Mouse (Mus musculus): ENCODE measurements around the gene Pgpep1l. TPM values are rescaled to one million over a fixed set of nuclear protein-coding genes. Genes with fewer than 3 reads are reported as not detected.
"Not testable (repeated sequence)": the region's sequence is repeated elsewhere in the genome, so short reads cannot be mapped to it uniquely, and the experiment has no call there.

The Pgpep1l gene
- polyA plus RNA-seq, 1 experiment = not detected

- Histone ChIP-seq H3K4me1 (ENCODE audit: control insufficient read depth, insufficient read depth, insufficient read length, low read length) (peaks cover 6% of the 10 kb centered on the region; the same call in 1 of the 2 replicates), H3K27ac (replicated peaks; ENCODE audit: low read depth, low read length) (no peak overlapping the region), H3K4me3 (ENCODE audit: insufficient read depth, low read depth, low read length) (no peak overlapping the region)
These were observed 25.0 kb upstream of the Pgpep1l start for GRCm38 (mm10) chr7:68289081-68289480.

GRCm38 (mm10) chr7:68288000-68288399, 24.0 kb upstream of the Pgpep1l start:
- H3K4me1 ChIP-seq (ENCODE audit: control insufficient read depth, insufficient read depth, insufficient read length, low read length); H3K27ac ChIP-seq (replicated peaks; ENCODE audit: low read depth, low read length); H3K4me3 ChIP-seq (ENCODE audit: insufficient read depth, low read depth, low read length): not testable (repeated sequence)

GRCm38 (mm10) chr7:68287582-68287981, 23.5 kb upstream of the Pgpep1l start:
- H3K4me1 ChIP-seq (ENCODE audit: control insufficient read depth, insufficient read depth, insufficient read length, low read length) = peaks cover 6% of the 10 kb centered on the region; the same call in 1 of the 2 replicates

DNA sequence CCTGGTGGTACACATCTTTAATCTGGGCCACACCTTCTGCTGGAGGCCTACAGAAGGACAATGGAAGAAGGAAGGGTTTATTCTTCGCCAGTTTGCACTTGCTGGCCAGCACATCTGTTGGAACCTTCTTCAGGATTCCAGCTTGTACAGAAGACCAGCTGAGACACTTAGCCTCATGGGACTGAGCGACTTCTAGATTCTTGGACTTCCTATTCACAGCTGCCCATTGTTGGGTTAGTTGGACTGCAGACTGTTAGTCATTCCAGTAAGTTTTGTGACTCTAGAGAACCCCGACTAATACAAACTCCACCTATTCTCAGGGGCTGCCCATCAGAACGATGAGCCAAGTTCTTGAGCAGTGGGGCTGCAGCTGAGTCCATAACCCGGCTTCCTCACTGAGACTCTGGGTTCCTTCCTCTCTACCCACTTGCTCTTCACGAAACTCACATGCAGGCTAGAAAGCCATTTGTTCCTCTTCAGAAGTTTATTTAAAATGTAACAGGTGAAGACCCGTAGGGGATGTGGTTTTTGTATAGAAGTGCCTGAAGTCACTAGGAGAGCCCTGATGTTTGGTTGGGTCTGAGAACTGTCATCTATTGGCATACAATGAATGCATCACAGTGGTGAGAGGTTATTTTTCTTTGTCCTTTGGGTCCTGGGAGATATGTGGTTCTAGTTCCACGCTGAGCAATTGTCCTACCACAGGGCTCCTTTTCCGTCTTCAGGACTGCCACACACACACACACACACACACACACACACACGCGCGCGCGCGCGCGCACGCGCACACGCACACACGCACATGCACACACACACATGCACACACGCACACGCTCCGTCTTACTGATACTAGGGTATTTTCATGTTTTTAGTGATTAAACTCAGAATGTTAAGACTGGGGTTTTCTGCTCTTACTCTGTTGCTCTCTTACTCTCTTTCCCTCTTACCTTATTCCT, 22.8 kb upstream of the Pgpep1l start:
- Histone ChIP-seq H3K4me3 (ENCODE audit: insufficient read depth, low read depth, low read length) (no peak overlapping the region), H3K27ac (replicated peaks; ENCODE audit: low read depth, low read length) (0 out of 2 replicates have a peak overlapping the region, but pooled peaks have one; percentile 62), H3K4me1 (ENCODE audit: control insufficient read depth, insufficient read depth, insufficient read length, low read length) (peaks cover 7% of the 10 kb centered on the region; the same call in 1 of the 2 replicates)

More at GRCm38 (mm10) chr7:68287582-68287981, 23.5 kb upstream of the Pgpep1l start:
- no peak overlapping the region for H3K27ac ChIP-seq (replicated peaks; ENCODE audit: low read depth, low read length)
- H3K4me3 ChIP-seq (ENCODE audit: insufficient read depth, low read depth, low read length) = no peak overlapping the region

GRCm38 (mm10) chr7:68285851-68286298, 21.8 kb upstream of the Pgpep1l start:
- Histone ChIP-seq H3K4me1 (ENCODE audit: control insufficient read depth, insufficient read depth, insufficient read length, low read length) (peaks cover 7% of the 10 kb centered on the region; the same call in 1 of the 2 replicates), H3K4me3 (ENCODE audit: insufficient read depth, low read depth, low read length) (no peak overlapping the region), H3K27ac (replicated peaks; ENCODE audit: low read depth, low read length) (peak overlapping the region; percentile 62)

- H3K4me3 ChIP-seq (ENCODE audit: insufficient read depth, low read depth, low read length) = no peak overlapping the region
- H3K4me1 ChIP-seq (ENCODE audit: control insufficient read depth, insufficient read depth, insufficient read length, low read length) = peaks cover 7% of the 10 kb centered on the region; the same call in 1 of the 2 replicates
- H3K27ac ChIP-seq (replicated peaks; ENCODE audit: low read depth, low read length) = no peak overlapping the region
These were observed 19.7 kb upstream of the Pgpep1l start for GRCm38 (mm10) chr7:68283776-68284175.

GRCm38 (mm10) chr7:68283133-68283520, 19.1 kb upstream of the Pgpep1l start:
- not testable (repeated sequence) for H3K27ac ChIP-seq (replicated peaks; ENCODE audit: low read depth, low read length); H3K4me1 ChIP-seq (ENCODE audit: control insufficient read depth, insufficient read depth, insufficient read length, low read length); H3K4me3 ChIP-seq (ENCODE audit: insufficient read depth, low read depth, low read length)

- Histone ChIP-seq H3K4me3 (ENCODE audit: insufficient read depth, low read depth, low read length) (no peak overlapping the region), H3K4me1 (ENCODE audit: control insufficient read depth, insufficient read depth, insufficient read length, low read length) (peaks cover 7% of the 10 kb centered on the region; the same call in 1 of the 2 replicates), H3K27ac (replicated peaks; ENCODE audit: low read depth, low read length) (no peak overlapping the region)
These were observed 18.5 kb upstream of the Pgpep1l start for GRCm38 (mm10) chr7:68282304-68283132.

DNA sequence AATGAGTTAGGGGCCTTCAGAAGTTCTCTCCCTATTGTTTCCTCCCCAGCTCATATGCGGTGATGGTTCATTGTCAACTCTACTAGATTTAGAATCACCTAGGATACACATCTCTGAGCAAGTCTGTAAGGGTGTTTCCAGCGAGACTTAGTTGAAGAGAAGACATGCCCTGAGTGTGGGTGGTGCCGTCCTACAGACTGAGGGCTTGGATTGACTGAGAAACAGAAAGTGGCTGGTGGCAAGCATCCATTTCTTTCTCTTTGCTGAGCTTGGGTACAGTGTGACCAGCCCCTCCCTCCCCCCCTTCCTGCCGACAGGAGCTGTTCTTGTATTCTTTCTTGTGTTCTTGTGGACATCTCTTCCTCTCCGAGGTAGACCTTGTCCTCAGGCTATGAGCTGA, 17.3 kb upstream of the Pgpep1l start:
- no peak overlapping the region for H3K4me3 ChIP-seq (ENCODE audit: insufficient read depth, low read depth, low read length)
- H3K4me1 ChIP-seq (ENCODE audit: control insufficient read depth, insufficient read depth, insufficient read length, low read length) = peaks cover 8% of the 10 kb centered on the region; the same call in 1 of the 2 replicates
- H3K27ac ChIP-seq (replicated peaks; ENCODE audit: low read depth, low read length) = no peak overlapping the region

DNA sequence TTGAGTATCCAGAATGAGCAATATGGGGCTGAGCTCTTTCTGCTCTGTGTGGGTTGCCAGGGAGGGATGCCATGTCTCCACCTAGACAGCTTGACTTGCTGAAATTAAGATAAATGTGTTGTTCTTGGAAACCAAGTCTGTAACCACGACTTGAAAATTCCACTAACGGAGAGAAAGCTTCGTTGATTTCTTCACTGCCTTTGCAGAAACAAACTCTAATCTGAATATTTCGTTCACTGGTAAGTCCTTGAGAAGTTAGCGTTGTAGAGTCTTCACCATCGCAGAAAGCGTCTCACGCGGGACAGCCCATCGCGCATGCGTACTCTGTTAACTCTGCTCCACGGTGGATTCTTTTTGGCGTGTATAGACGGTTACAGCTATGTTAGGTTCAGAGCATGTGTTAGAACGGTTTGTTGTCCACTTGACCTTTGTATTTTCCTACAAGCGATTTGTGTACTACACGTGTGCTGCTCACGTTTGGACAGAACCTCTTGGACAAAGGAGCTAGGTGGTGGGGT, 16.4 kb upstream of the Pgpep1l start:
- H3K4me3 ChIP-seq (ENCODE audit: insufficient read depth, low read depth, low read length) = no peak overlapping the region
- peaks cover 9% of the 10 kb centered on the region for H3K4me1 ChIP-seq (ENCODE audit: control insufficient read depth, insufficient read depth, insufficient read length, low read length)
- H3K27ac ChIP-seq (replicated peaks; ENCODE audit: low read depth, low read length) = no peak overlapping the region

DNA sequence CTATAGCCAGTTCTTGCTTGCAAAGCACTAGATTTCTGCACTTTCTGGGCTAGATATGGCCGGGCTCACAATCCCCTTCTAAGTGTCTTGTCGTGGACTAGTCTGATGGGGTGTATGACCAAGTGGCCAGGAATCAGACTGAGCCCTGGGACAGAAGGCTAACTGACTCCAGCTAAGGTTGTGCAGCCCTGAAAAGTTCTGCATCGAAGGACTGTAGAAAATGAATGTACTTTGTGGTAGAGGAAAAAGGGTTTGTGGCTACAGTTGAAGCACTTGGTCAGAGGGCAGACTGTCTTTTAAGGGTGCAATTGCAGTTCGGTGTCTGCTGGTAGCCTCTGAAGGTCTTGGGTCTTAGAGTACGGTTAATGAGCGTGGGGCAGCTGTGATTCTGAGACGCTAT, 15.4 kb upstream of the Pgpep1l start:
- no peak overlapping the region for H3K27ac ChIP-seq (replicated peaks; ENCODE audit: low read depth, low read length)
- peaks cover 9% of the 10 kb centered on the region; the same call in 1 of the 2 replicates for H3K4me1 ChIP-seq (ENCODE audit: control insufficient read depth, insufficient read depth, insufficient read length, low read length)
- no peak overlapping the region for H3K4me3 ChIP-seq (ENCODE audit: insufficient read depth, low read depth, low read length)

DNA sequence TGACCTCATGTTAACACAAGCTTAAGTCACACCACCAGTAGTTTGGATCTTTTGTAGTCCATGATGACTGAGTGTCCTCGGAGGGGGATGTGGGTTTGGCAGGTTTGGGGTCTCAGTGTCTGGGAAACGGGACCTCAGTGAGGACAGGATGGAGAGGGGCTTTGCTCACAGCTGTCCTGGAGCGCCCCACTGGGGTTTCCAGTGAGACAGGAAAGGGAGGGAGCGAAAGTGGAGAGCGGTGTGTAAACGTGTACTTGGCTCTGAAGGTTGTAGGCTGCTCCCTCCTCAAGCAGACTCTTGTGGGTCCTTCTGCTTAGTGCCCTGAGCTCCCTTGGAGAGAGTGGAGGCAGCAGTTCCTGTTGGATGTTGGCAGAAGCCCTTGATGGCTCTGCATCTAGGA, 14.9 kb upstream of the Pgpep1l start:
- H3K27ac ChIP-seq (replicated peaks; ENCODE audit: low read depth, low read length) = no peak overlapping the region
- H3K4me3 ChIP-seq (ENCODE audit: insufficient read depth, low read depth, low read length) = no peak overlapping the region
- peaks cover 9% of the 10 kb centered on the region; the same call in 1 of the 2 replicates for H3K4me1 ChIP-seq (ENCODE audit: control insufficient read depth, insufficient read depth, insufficient read length, low read length)

GRCm38 (mm10) chr7:68278385-68278784, 14.4 kb upstream of the Pgpep1l start:
- Histone ChIP-seq H3K4me3 (ENCODE audit: insufficient read depth, low read depth, low read length) (no peak overlapping the region), H3K4me1 (ENCODE audit: control insufficient read depth, insufficient read depth, insufficient read length, low read length) (peaks cover 9% of the 10 kb centered on the region; the same call in 1 of the 2 replicates), H3K27ac (replicated peaks; ENCODE audit: low read depth, low read length) (no peak overlapping the region)

DNA sequence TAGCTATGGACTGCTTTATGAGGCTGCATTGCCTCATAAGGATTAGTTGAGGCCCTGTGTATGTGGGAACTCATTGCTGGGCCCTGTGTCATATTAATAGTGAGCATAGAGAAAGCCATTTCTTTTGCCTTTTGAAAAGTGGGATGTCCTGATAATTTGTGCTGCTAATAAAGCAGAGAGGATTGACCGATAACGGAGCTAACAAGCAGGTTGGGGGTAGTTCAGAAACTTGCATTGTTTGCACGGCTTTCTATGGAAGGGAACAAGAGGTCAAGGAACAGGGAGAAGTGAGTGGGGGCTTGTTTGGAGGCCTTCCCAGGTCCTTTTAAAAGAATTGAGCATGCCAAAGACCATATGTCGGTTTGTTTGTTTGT, 13.9 kb upstream of the Pgpep1l start:
- Histone ChIP-seq H3K4me1 (ENCODE audit: control insufficient read depth, insufficient read depth, insufficient read length, low read length) (peaks cover 9% of the 10 kb centered on the region; the same call in 1 of the 2 replicates), H3K27ac (replicated peaks; ENCODE audit: low read depth, low read length) (no peak overlapping the region), H3K4me3 (ENCODE audit: insufficient read depth, low read depth, low read length) (no peak overlapping the region)
